Mouse (Mus musculus): ENCODE measurements at regions not wholly inside any gene's neighbourhood (a gene's known extent, or its start where the extent isn't known, plus 50 kb on each side); places are given as distances from the start of the nearest gene placed in this dataset.

DNA sequence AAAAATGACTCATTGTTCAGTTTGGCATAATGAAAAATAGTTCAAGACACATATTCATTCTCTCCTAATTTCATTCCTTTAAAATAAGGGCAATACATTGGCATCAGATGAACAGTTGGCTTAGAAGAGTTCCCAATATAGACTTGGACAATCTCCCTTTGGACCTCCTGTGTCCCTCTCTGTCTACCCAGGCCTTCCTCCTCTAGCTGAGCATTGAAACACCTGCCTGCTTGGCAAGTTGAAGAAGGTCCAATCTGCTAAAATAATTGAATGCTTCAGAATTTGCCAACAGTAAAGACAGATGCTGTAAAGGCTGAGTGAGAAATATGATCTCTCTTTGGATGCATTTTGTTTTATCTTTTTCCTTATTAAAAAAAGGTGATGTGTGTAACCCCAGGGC, 303.0 kb downstream of the Dmrt2 start:
- no peak for TF ChIP-seq CTCF (IDR thresholded peaks at IDR 0.05; ENCODE audit: control insufficient read depth, insufficient read depth, insufficient replicate concordance, low read depth, low read length)
- TF ChIP-seq POLR2A (IDR thresholded peaks at IDR 0.05; ENCODE audit: control insufficient read depth, low read depth, low read length), result no peak

All from testis, adult 2 months (tissue).